Mouse (Mus musculus) kidney, postnatal 10 days (tissue): ENCODE data around the gene Tldc1.

ENCODE experiments used
- DNase-seq: peaks from one replicate; pipeline ENCODE4 v3.0.0; 2021; ENCODE audit warnings: mixed read lengths

Tldc1 gene

DNA sequence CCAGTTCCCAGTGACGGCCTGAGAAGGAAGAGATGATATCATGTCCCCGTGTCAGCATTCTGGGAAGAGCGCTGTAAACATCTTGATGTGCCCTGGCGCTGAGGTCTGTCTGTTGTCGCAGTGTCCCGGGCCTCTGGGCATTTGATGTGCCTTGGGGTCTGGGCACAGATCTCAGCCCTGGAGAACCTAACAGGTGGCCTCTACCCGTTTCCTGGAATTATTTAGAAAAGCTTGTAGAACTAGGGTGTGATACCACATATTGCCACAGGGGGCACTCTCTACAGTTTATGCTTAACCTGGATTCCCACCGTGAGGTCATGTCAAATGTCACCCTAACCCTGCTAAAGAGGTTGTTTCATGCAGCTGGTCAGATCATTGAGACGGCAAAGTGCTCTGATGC, 60.5 kb downstream of the Tldc1 start:
- DNase-seq = peak; percentile 51

- DNase-seq = no peak
These were observed 61.4 kb downstream of the Tldc1 start for GRCm38 (mm10) chr8:119716730-119717299.

- DNase-seq = peak; percentile 56
These were observed 63.0 kb downstream of the Tldc1 start for GRCm38 (mm10) chr8:119715221-119715620.

DNA sequence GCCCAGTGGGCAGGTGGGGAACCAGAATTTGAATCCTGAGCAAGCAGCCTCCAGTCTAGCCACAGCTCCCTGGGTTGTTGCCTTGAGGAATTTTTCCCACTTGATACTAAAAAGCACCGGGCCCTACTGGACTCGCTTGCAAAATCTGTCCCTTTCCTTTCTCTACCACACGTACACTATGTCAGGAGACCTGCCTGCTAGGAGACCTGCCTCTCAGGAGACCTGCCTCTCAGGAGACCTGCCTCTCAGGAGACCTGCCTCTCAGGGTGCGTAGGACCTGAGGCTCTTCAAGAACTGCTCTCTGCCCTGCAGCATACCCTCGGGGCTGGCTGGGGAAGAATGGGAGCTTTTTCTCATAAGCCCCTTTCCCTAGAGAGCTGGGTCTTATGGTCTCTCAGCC, 64.8 kb downstream of the Tldc1 start:
- DNase-seq = no peak

DNA sequence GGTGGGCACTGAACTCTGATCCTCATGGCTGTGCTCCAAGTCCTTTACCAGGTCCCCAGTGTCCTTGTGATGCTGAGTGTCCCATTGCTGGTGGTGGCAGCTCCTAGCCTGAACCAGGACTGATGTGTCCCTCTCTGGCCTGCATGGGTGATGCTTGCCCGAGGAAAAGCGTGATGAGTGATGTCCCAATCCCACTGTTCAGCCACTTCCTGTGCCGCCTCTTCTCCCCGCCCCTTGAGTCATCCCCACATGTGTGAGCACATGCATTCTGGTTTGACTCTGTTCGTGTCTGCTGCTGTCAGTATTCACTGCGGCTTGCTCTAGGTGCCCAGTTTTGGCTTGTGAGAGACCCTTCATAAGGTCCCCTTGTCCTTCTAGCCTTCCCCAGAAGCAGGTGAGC, 66.0 kb downstream of the Tldc1 start:
- no peak for DNase-seq
